Mouse (Mus musculus) neural tube, embryonic 15.5 days (tissue): ENCODE data around the gene Fyn. TPM values are rescaled to one million over a fixed set of nuclear protein-coding genes. Genes with fewer than 3 reads are reported as not detected.

Experiments
- ATAC-seq: fragments of 200-750 bp; cut with Nextera tagmentation; 2 replicates; pipeline ENCODE4 v1.8.0; 2017; ENCODE audit warnings: mild to moderate bottlenecking, moderate TSS enrichment, moderate library complexity; ENCODE audit not compliant: low FRiP score
- H3K27ac ChIP-seq: fragments of 300-500 bp; sonication (generic); replicated peaks from 2 replicates; pipeline ENCODE4 v1.5.1; 2015; ENCODE audit warnings: mild to moderate bottlenecking, inconsistent platforms
- H3K27me3 ChIP-seq: fragments of 300-500 bp; sonication (generic); replicated peaks from 2 replicates; pipeline ENCODE4 v1.6.1; 2015; ENCODE audit warnings: inconsistent platforms
- H3K36me3 ChIP-seq: fragments of 300-500 bp; sonication (generic); 2 replicates; pipeline ENCODE4 v1.6.1; 2015; ENCODE audit warnings: inconsistent platforms
- H3K4me1 ChIP-seq: fragments of 300-500 bp; sonication (generic); 2 replicates; pipeline ENCODE4 v1.6.1; 2015; ENCODE audit warnings: inconsistent platforms
- H3K4me2 ChIP-seq: fragments of 300-500 bp; sonication (generic); 2 replicates; pipeline ENCODE4 v1.6.1; 2015; ENCODE audit warnings: inconsistent platforms, mild to moderate bottlenecking, moderate library complexity
- H3K4me3 ChIP-seq: fragments of 300-500 bp; sonication (generic); replicated peaks from 2 replicates; pipeline ENCODE4 v1.5.1; 2015; ENCODE audit warnings: mild to moderate bottlenecking, inconsistent platforms
- H3K9ac ChIP-seq: fragments of 300-500 bp; sonication (generic); replicated peaks from 2 replicates; pipeline ENCODE4 v1.6.1; 2015; ENCODE audit warnings: mild to moderate bottlenecking, inconsistent platforms
- H3K9me3 ChIP-seq: fragments of 300-500 bp; sonication (generic); replicated peaks from 2 replicates; pipeline ENCODE4 v1.6.1; 2016; ENCODE audit warnings: inconsistent platforms
- WGBS: fragments of 180-500 bp; shearing (Covaris S2); methylation state at CpG from one replicate; pipeline ENCODE4 v1.1.7; 2015; ENCODE audit warnings: mixed read lengths; 5-methylcytosine and 5-hydroxymethylcytosine counted together
- polyA plus RNA-seq: library from polyadenylated mRNA; unstranded; fragments of >200 nt; fragmentation: Nextera tagmentation; extraction: Ambion mirVana; gene quantifications from 2 replicates; pipeline ENCODE4 v1.2.1, GENCODE M21; 2015

Fyn gene
- 67.8 and 76.5 TPM in 2 replicates for polyA plus RNA-seq

- no peak for ATAC-seq
- WGBS: 38% methylated on average over 8 of the region's 8 CpGs
- Histone ChIP-seq H3K9me3 (no peaks in the 10 kb centered on the region), H3K27me3 (no peaks in the 10 kb centered on the region), H3K27ac (peak within 1 kb of the TSS; percentile 98), H3K4me1 (peaks cover 30% of the 10 kb centered on the region), H3K4me2 (peak within 1 kb of the TSS; percentile 77), H3K36me3 (no peaks in the 10 kb centered on the region), H3K9ac (peak within 1 kb of the TSS; percentile 95), H3K4me3 (peak within 1 kb of the TSS; percentile 98)
These were observed at the start of gene Fyn for GRCm38 (mm10) chr10:39368572-39369135. TSS of gene Fyn (plus strand) at chr10:39368855.

- Histone ChIP-seq H3K9ac (no peak overlapping the region), H3K9me3 (no peaks in the 10 kb centered on the region), H3K4me2 (peak overlapping the region; percentile 26), H3K27me3 (no peaks in the 10 kb centered on the region), H3K4me3 (no peak overlapping the region), H3K36me3 (no peaks in the 10 kb centered on the region), H3K4me1 (peaks cover 19% of the 10 kb centered on the region), H3K27ac (no peak overlapping the region)
- 62% methylated on average over 17 of the region's 17 CpGs for WGBS
- ATAC-seq: peak; percentile 38; the same call in 1 of the 2 replicates
These were observed 47.6 kb upstream of the Fyn start for GRCm38 (mm10) chr10:39320798-39321622.

GRCm38 (mm10) chr10:39321623-39321985 lies 47.1 kb upstream of the Fyn start:
- Histone ChIP-seq H3K9ac (no peak overlapping the region), H3K27ac (no peak overlapping the region), H3K36me3 (no peaks in the 10 kb centered on the region), H3K27me3 (no peaks in the 10 kb centered on the region), H3K4me2 (peak overlapping the region; percentile 26), H3K4me1 (peaks cover 19% of the 10 kb centered on the region), H3K9me3 (no peaks in the 10 kb centered on the region), H3K4me3 (no peak overlapping the region)
- WGBS: 58% methylated on average over 9 of the region's 9 CpGs
- ATAC-seq: no peak

- 36% methylated on average over 4 of the region's 4 CpGs for WGBS
These were observed 46.5 kb upstream of the Fyn start for GRCm38 (mm10) chr10:39322143-39322542.

GRCm38 (mm10) chr10:39324291-39324690 lies 44.4 kb upstream of the Fyn start:
- peaks cover 19% of the 10 kb centered on the region for H3K4me1 ChIP-seq
- H3K36me3 ChIP-seq: no peaks in the 10 kb centered on the region
- WGBS: 82% methylated on average over 2 of the region's 2 CpGs
- no peak overlapping the region for H3K9ac ChIP-seq
- no peak overlapping the region for H3K27ac ChIP-seq
- no peak overlapping the region for H3K4me3 ChIP-seq
- no peak for ATAC-seq
- H3K27me3 ChIP-seq: no peaks in the 10 kb centered on the region
- no peak overlapping the region for H3K4me2 ChIP-seq
- H3K9me3 ChIP-seq: no peaks in the 10 kb centered on the region

More at GRCm38 (mm10) chr10:39322143-39322542, 46.5 kb upstream of the Fyn start:
- Histone ChIP-seq H3K4me2 (no peak overlapping the region), H3K9me3 (no peaks in the 10 kb centered on the region), H3K27me3 (no peaks in the 10 kb centered on the region), H3K36me3 (no peaks in the 10 kb centered on the region), H3K9ac (no peak overlapping the region), H3K4me1 (peaks cover 19% of the 10 kb centered on the region), H3K27ac (no peak overlapping the region), H3K4me3 (no peak overlapping the region)
- ATAC-seq: 0 out of 2 replicates have a peak, but pooled peaks have one; percentile 24

- 97% methylated on average over 2 of the region's 2 CpGs for WGBS
These were observed 40.0 kb upstream of the Fyn start for GRCm38 (mm10) chr10:39328661-39329060.

GRCm38 (mm10) chr10:39334320-39334719 lies 34.3 kb upstream of the Fyn start:
- no peak overlapping the region for H3K4me3 ChIP-seq
- WGBS: 51% methylated on average over 3 of the region's 3 CpGs
- no peaks in the 10 kb centered on the region for H3K4me1 ChIP-seq
- ATAC-seq: no peak
- H3K27ac ChIP-seq: no peak overlapping the region
- no peaks in the 10 kb centered on the region for H3K27me3 ChIP-seq
- no peak overlapping the region for H3K4me2 ChIP-seq
- H3K9ac ChIP-seq: no peak overlapping the region
- no peaks in the 10 kb centered on the region for H3K36me3 ChIP-seq
- H3K9me3 ChIP-seq: no peaks in the 10 kb centered on the region

More at GRCm38 (mm10) chr10:39328661-39329060, 40.0 kb upstream of the Fyn start:
- no peak for ATAC-seq
- no peaks in the 10 kb centered on the region for H3K36me3 ChIP-seq
- no peak overlapping the region for H3K4me2 ChIP-seq
- no peaks in the 10 kb centered on the region for H3K4me1 ChIP-seq
- no peak overlapping the region for H3K9ac ChIP-seq
- H3K27ac ChIP-seq: no peak overlapping the region
- no peak overlapping the region for H3K4me3 ChIP-seq
- H3K9me3 ChIP-seq: no peaks in the 10 kb centered on the region
- no peaks in the 10 kb centered on the region for H3K27me3 ChIP-seq

GRCm38 (mm10) chr10:39335880-39336279 lies 32.8 kb upstream of the Fyn start:
- Histone ChIP-seq H3K27me3 (no peaks in the 10 kb centered on the region), H3K4me1 (no peaks in the 10 kb centered on the region), H3K9ac (no peak overlapping the region), H3K36me3 (no peaks in the 10 kb centered on the region), H3K27ac (no peak overlapping the region), H3K4me2 (no peak overlapping the region), H3K9me3 (no peaks in the 10 kb centered on the region), H3K4me3 (no peak overlapping the region)
- no peak for ATAC-seq

- no peak overlapping the region for H3K4me2 ChIP-seq
- H3K4me3 ChIP-seq: no peak overlapping the region
- H3K4me1 ChIP-seq: no peaks in the 10 kb centered on the region
- no peaks in the 10 kb centered on the region for H3K27me3 ChIP-seq
- 85% methylated on average over 2 of the region's 2 CpGs for WGBS
- no peaks in the 10 kb centered on the region for H3K9me3 ChIP-seq
- no peak overlapping the region for H3K9ac ChIP-seq
- H3K27ac ChIP-seq: no peak overlapping the region
- H3K36me3 ChIP-seq: no peaks in the 10 kb centered on the region
- ATAC-seq: no peak
These were observed 29.3 kb upstream of the Fyn start for GRCm38 (mm10) chr10:39339189-39339968.

GRCm38 (mm10) chr10:39339969-39340236 lies 28.8 kb upstream of the Fyn start:
- Histone ChIP-seq H3K36me3 (no peaks in the 10 kb centered on the region), H3K4me2 (no peak overlapping the region), H3K27ac (no peak overlapping the region), H3K4me3 (no peak overlapping the region), H3K9me3 (no peaks in the 10 kb centered on the region), H3K27me3 (no peaks in the 10 kb centered on the region), H3K4me1 (no peaks in the 10 kb centered on the region), H3K9ac (no peak overlapping the region)
- WGBS: 81% methylated on average over 2 of the region's 2 CpGs
- ATAC-seq: no peak

GRCm38 (mm10) chr10:39343551-39343950 lies 25.1 kb upstream of the Fyn start:
- Histone ChIP-seq H3K9me3 (no peaks in the 10 kb centered on the region), H3K4me1 (no peaks in the 10 kb centered on the region)
- 96% methylated on average over 1 of the region's 1 CpGs for WGBS

GRCm38 (mm10) chr10:39345921-39346320 lies 22.7 kb upstream of the Fyn start:
- no peak for ATAC-seq
- Histone ChIP-seq H3K36me3 (no peaks in the 10 kb centered on the region), H3K27ac (no peak overlapping the region), H3K4me2 (no peak overlapping the region), H3K27me3 (no peaks in the 10 kb centered on the region), H3K4me1 (no peaks in the 10 kb centered on the region), H3K9me3 (no peaks in the 10 kb centered on the region), H3K9ac (no peak overlapping the region), H3K4me3 (no peak overlapping the region)
- WGBS: 88% methylated on average over 1 of the region's 1 CpGs

More at GRCm38 (mm10) chr10:39343551-39343950, 25.1 kb upstream of the Fyn start:
- Histone ChIP-seq H3K4me2 (no peak overlapping the region), H3K27ac (no peak overlapping the region), H3K4me3 (no peak overlapping the region), H3K36me3 (no peaks in the 10 kb centered on the region), H3K9ac (no peak overlapping the region), H3K27me3 (no peaks in the 10 kb centered on the region)
- ATAC-seq: no peak
